Mouse (Mus musculus): Measurements from ENCODE around the gene Wipi1.

Gene Wipi1

GRCm38 (mm10) chr11:109616766-109617165 is 5.0 kb upstream of the Wipi1 start:
- DNase-seq = no peak

- no peak for DNase-seq
Measured at GRCm38 (mm10) chr11:109616352-109616751, 4.6 kb upstream of the Wipi1 start.

- no peak for DNase-seq
Measured at GRCm38 (mm10) chr11:109615286-109615685, 3.5 kb upstream of the Wipi1 start.

DNA sequence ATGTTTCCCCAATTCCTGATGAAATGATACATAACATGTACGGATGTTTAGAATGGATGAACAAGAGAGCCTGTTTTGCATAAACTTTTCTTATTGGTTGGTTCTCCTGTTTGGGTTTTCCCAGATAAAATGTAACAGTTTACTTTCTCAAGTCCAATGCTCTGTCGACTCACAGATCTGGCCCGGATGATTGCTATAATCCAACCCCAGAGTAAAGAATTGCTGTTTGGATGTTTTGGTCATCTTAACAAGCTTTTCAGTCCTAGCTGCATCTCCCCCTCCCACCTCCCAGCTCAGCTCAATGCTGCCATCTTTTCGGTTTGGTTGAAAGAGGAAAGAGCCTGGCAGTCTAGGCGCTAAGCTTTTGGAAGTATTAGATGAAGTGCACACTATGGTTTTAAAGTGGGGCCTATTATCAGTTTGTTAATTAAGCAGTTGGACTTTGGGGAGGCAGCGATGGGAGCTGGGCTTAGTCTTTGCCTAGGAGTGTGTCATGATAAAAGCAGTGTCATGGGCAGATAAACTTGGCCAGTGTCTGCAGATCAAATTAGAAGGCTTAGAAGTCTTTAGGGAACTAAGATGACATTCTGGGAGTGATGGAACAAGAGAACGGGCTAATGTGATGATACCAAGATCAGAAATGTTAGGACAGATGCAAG is 1.2 kb upstream of the Wipi1 start:
- DNase-seq = no peak

GRCm38 (mm10) chr11:109610795-109611302 is 918 bp downstream of the Wipi1 start:
- DNase-seq = no peak

- DNase-seq = peak; percentile 12
Measured at GRCm38 (mm10) chr11:109610046-109610794, 1.5 kb downstream of the Wipi1 start.

GRCm38 (mm10) chr11:109608976-109609625 is 2.7 kb downstream of the Wipi1 start:
- no peak for DNase-seq

GRCm38 (mm10) chr11:109607600-109607999 is 4.2 kb downstream of the Wipi1 start:
- no peak for DNase-seq

DNA sequence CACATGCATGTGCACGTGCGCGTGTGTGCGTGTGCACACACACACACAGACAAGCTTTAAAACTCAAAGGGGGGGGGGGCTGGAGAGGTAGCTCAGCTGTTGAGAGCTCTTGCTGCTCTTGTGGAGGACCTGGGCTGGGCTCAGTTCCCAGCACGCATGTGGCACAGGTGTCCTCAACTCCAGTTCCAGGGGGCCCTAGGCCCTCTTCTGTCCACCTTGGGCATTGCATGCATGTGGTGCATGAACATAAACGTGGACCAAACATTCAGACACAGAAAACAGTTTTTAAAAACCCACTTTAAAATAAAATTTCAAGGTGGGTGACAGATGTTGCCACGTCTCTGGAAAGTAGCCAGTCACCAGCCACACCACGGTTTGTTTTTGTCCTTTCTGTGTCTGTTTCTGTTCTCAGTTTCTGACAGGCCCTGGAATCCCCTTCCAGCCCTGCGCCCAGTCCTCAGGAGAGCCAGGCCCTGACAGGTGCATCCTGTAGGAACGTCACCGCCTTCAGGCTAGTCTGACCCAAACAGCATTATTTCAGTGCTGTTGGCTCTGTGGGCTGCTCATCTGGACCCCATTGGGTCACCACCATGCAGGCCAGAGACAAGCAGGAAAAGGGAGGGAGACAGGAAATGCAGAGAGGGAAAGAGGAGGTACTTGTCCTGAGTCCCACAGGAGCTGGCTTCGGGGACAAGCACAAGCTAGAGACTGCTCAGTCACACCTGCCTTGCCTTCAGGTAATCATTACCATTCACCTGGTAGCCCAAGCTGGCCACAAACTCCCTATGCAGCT is 12.8 kb downstream of the Wipi1 start:
- DNase-seq = no peak

- DNase-seq = no peak
Measured at GRCm38 (mm10) chr11:109594761-109595160, 17.0 kb downstream of the Wipi1 start.

GRCm38 (mm10) chr11:109593200-109593981 is 18.4 kb downstream of the Wipi1 start:
- no peak for DNase-seq

DNA sequence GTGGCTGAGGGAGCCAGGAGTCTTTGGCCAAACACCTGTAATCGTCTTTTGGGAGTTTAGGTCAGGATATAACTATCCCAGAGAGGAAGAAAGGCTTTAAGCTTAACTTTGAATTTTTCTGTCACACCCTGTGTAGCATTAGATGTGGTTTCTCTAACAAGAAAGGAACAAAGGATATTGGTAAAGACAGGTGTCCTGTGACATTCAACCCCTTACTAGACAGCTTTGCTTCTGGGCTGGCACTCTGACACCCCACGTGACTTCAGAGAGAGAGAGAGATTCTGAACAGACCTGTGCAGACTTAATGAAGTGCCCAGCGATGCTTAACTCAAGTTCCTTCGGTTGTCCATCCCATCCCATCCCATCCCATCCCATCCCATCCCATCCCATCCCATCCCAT is 20.3 kb downstream of the Wipi1 start:
- DNase-seq = no peak

DNA sequence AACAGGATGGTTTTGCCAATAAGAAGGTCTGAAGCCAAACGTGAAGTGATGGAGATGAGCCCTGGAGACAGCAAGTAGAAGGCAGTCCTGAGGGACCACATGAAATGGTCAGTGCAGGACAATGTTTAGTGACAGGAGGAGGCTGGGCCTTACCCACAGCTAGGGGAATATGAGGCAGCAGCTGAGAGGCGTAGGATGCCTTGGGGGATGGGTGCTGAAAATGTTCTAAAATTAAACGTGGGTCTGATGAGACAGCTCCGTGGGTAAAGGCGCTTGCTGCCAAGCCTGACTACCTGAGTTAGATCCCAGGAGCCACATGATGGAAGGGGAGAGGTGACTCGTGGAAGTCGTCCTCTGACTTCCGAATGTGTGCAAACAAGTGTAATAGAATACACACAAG is 21.8 kb downstream of the Wipi1 start:
- peak; percentile 12 for DNase-seq

DNA sequence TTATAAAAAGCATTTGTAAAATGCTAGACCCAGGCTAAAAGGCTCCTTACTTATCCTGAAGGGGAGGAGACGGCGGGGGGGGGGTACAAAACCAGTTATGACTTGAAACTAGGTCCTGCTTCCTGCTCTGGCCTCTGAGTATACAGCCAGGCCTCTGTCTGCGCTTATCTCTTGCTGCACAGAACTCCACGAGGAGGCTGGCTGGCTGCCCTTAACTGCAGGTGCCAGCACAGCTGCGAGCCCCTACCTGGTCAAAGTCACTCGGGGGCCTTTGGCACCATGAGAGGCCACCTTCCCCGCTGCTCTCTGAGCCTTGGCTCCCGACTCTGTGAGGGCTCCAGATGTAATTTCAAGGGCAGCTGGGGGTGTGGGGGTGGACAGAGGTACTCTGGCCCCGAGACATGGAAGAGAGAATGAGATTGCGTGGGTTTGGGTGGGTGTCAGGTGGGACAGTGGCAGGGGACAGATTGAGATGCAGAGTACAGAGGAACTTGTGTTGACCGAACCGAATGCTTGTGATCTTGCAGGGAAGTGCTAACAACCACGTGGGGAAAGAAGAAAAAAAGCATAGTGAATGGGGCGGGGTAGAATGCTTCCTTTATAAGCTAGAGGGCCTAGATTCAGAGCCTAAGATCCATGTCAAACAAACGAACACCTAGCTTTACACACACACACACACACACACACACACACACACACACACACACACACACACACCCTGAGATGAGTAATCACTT is 24.0 kb downstream of the Wipi1 start:
- DNase-seq = no peak

GRCm38 (mm10) chr11:109587019-109587418 is 24.7 kb downstream of the Wipi1 start:
- DNase-seq = no peak

GRCm38 (mm10) chr11:109586424-109586823 is 25.3 kb downstream of the Wipi1 start:
- DNase-seq = no peak

- DNase-seq = peak; percentile 61
Measured at GRCm38 (mm10) chr11:109584843-109585713, 26.7 kb downstream of the Wipi1 start.

DNA sequence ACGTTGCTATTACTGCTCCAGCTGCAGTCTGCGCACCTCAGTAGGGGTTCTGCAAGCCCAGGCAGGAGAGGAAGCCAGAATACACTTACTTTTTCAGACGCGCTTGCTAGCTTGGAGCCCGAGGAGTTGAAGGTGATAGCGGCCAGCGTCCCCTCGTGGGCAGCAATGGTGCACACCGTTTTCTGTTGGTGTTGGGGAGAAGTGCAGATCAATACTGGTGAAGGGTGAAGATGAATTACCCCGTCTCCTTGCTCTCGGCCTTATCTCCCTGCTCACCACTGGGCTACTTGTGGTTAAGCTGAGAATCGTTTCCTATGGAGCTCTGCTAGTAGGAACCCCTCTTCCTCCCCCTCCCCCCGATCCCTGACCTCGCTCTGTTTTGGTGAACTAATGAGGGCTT is 27.8 kb downstream of the Wipi1 start:
- DNase-seq = no peak

DNA sequence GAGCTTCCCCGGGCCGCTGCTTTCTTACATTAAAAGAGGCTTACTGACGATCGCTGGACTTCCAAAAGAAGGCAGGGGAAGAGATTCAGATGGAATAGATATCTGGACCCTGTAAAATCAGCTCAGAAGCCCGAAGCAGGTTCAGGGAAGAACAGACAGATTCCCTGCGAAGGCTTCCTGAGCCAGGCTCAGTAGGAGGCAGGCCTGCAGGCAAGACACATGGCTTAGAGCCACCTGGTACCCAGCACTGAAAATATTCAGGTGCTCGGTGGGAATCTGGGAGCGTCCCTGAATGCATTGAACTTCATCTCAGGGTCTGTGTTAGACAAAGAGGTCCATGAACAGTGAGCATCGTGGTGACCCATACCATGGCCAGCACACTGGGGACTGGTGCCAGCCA is 31.8 kb downstream of the Wipi1 start:
- no peak for DNase-seq

DNA sequence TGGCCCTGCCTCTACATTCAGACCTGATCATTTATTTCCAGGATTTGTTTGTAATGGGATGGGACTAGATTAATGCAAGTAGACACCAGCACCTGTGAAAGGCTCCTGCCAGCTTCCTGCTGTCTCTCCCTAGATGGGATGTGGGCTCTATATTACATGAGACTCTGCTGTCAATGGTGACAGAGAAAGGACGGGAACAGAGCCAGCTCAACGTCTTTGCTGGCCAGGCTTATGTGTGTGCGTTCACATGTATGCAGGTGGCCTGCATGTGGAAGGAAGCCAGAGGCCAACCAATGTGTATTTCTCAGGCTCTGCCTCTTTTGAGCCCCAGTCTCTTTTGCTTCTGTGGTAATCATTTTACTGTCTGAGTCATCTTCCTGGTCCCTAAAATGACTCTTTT is 33.2 kb downstream of the Wipi1 start:
- DNase-seq = no peak
